Mouse (Mus musculus) limb, embryonic 15.5 days (tissue): ENCODE results near the gene Crtc3. TPM values are rescaled to one million over a fixed set of nuclear protein-coding genes. Genes with fewer than 3 reads are reported as not detected.

ENCODE experiments used
- ATAC-seq: fragments of 200-750 bp; cut with Nextera tagmentation; 2 replicates; pipeline ENCODE4 v1.8.0; 2017; ENCODE audit warnings: low read depth, moderate TSS enrichment; ENCODE audit not compliant: insufficient number of reproducible peaks, low FRiP score, low TSS enrichment
- H3K27ac ChIP-seq: fragments of 300-500 bp; sonication (generic); 2 replicates; pipeline ENCODE4 v1.5.1; 2015; ENCODE audit warnings: moderate library complexity, mild to moderate bottlenecking, inconsistent platforms
- H3K27me3 ChIP-seq: fragments of 300-500 bp; sonication (generic); 2 replicates; pipeline ENCODE4 v1.6.1; 2015; ENCODE audit warnings: inconsistent platforms
- H3K36me3 ChIP-seq: fragments of 300-500 bp; sonication (generic); 2 replicates; pipeline ENCODE4 v1.6.1; 2015; ENCODE audit warnings: inconsistent platforms
- H3K4me1 ChIP-seq: fragments of 300-500 bp; sonication (generic); 2 replicates; pipeline ENCODE4 v1.6.1; 2015; ENCODE audit warnings: inconsistent platforms
- H3K4me2 ChIP-seq: fragments of 300-500 bp; sonication (generic); 2 replicates; pipeline ENCODE4 v1.6.1; 2015; ENCODE audit warnings: mild to moderate bottlenecking, inconsistent platforms
- H3K4me3 ChIP-seq: fragments of 300-500 bp; sonication (generic); 2 replicates; pipeline ENCODE4 v1.5.1; 2015; ENCODE audit warnings: mild to moderate bottlenecking, inconsistent platforms
- H3K9ac ChIP-seq: fragments of 300-500 bp; sonication (generic); 2 replicates; pipeline ENCODE4 v1.6.1; 2015; ENCODE audit warnings: inconsistent platforms
- H3K9me3 ChIP-seq: fragments of 300-500 bp; sonication (generic); 2 replicates; pipeline ENCODE4 v1.6.1; 2016; ENCODE audit warnings: inconsistent platforms
- WGBS: fragments of 180-500 bp; shearing (Covaris S2); methylation state at CpG from one replicate; pipeline ENCODE4 v1.1.7; 2015; 5-methylcytosine and 5-hydroxymethylcytosine counted together
- polyA plus RNA-seq: library from polyadenylated mRNA; unstranded; fragments of >200 nt; fragmentation: Nextera tagmentation; extraction: Ambion mirVana; gene quantifications from 2 replicates; pipeline ENCODE4 v1.2.1, GENCODE M21; 2015

The Crtc3 gene
- polyA plus RNA-seq, 1 experiment from 2014 or later, result 26.5 TPM

GRCm38 (mm10) chr7:80653077-80653476, 35.6 kb downstream of the Crtc3 start:
- no peaks in the 10 kb centered on the region for H3K27me3 ChIP-seq
- peaks cover 52% of the 10 kb centered on the region for H3K4me1 ChIP-seq
- no peak overlapping the region for H3K4me2 ChIP-seq
- H3K9ac ChIP-seq, result no peak overlapping the region
- no peak for ATAC-seq
- no peaks in the 10 kb centered on the region for H3K9me3 ChIP-seq
- peak overlapping the region; percentile 28 for H3K27ac ChIP-seq
- 60% methylated on average over 10 of the region's 10 CpGs for WGBS
- H3K4me3 ChIP-seq, result no peak overlapping the region
- no peaks in the 10 kb centered on the region for H3K36me3 ChIP-seq

- Histone ChIP-seq H3K4me1 (peaks cover 50% of the 10 kb centered on the region), H3K36me3 (no peaks in the 10 kb centered on the region), H3K9ac (no peak overlapping the region), H3K9me3 (no peaks in the 10 kb centered on the region), H3K27me3 (no peaks in the 10 kb centered on the region), H3K4me3 (no peak overlapping the region), H3K4me2 (no peak overlapping the region), H3K27ac (peak overlapping the region; percentile 39; the same call in 1 of the 2 replicates)
- no peak for ATAC-seq
- 51% methylated on average over 5 of the region's 5 CpGs for WGBS
Measured at GRCm38 (mm10) chr7:80652289-80652688, 36.4 kb downstream of the Crtc3 start.

- ATAC-seq, result no peak
- peaks cover 14% of the 10 kb centered on the region for H3K4me1 ChIP-seq
- no peak overlapping the region for H3K4me3 ChIP-seq
- H3K36me3 ChIP-seq, result no peaks in the 10 kb centered on the region
- no peak overlapping the region for H3K9ac ChIP-seq
- no peaks in the 10 kb centered on the region for H3K9me3 ChIP-seq
- H3K27ac ChIP-seq, result no peak overlapping the region
- no peaks in the 10 kb centered on the region for H3K27me3 ChIP-seq
- 67% methylated on average over 7 of the region's 7 CpGs for WGBS
- no peak overlapping the region for H3K4me2 ChIP-seq
Measured at GRCm38 (mm10) chr7:80647437-80647871, 41.2 kb downstream of the Crtc3 start.

GRCm38 (mm10) chr7:80646093-80647025, 42.3 kb downstream of the Crtc3 start:
- Histone ChIP-seq H3K4me1 (peaks cover 19% of the 10 kb centered on the region), H3K27ac (no peak overlapping the region)

GRCm38 (mm10) chr7:80642976-80643666, 45.6 kb downstream of the Crtc3 start:
- no peak overlapping the region for H3K27ac ChIP-seq
- H3K4me1 ChIP-seq, result peaks cover 28% of the 10 kb centered on the region
- no peak overlapping the region for H3K4me3 ChIP-seq
- H3K36me3 ChIP-seq, result no peaks in the 10 kb centered on the region
- H3K27me3 ChIP-seq, result no peaks in the 10 kb centered on the region
- no peak for ATAC-seq
- WGBS, result 64% methylated on average over 8 of the region's 8 CpGs
- no peaks in the 10 kb centered on the region for H3K9me3 ChIP-seq
- H3K9ac ChIP-seq, result no peak overlapping the region
- H3K4me2 ChIP-seq, result no peak overlapping the region

More at GRCm38 (mm10) chr7:80646093-80647025, 42.3 kb downstream of the Crtc3 start:
- Histone ChIP-seq H3K9ac (no peak overlapping the region), H3K9me3 (no peaks in the 10 kb centered on the region), H3K27me3 (no peaks in the 10 kb centered on the region), H3K36me3 (no peaks in the 10 kb centered on the region), H3K4me3 (no peak overlapping the region), H3K4me2 (no peak overlapping the region)
- WGBS, result 80% methylated on average over 10 of the region's 10 CpGs
- no peak for ATAC-seq

GRCm38 (mm10) chr7:80642552-80642951, 46.1 kb downstream of the Crtc3 start:
- Histone ChIP-seq H3K9me3 (no peaks in the 10 kb centered on the region), H3K4me3 (no peak overlapping the region), H3K9ac (no peak overlapping the region), H3K36me3 (no peaks in the 10 kb centered on the region), H3K27me3 (no peaks in the 10 kb centered on the region), H3K4me1 (peaks cover 26% of the 10 kb centered on the region), H3K4me2 (no peak overlapping the region), H3K27ac (no peak overlapping the region)
- no peak for ATAC-seq
- 53% methylated on average over 5 of the region's 5 CpGs for whole genome bisulfite sequencing

GRCm38 (mm10) chr7:80641899-80642298, 46.8 kb downstream of the Crtc3 start:
- ATAC-seq, result no peak
- H3K36me3 ChIP-seq, result no peaks in the 10 kb centered on the region
- H3K4me2 ChIP-seq, result no peak overlapping the region
- H3K4me1 ChIP-seq, result peaks cover 27% of the 10 kb centered on the region
- H3K4me3 ChIP-seq, result no peak overlapping the region
- H3K9ac ChIP-seq, result no peak overlapping the region
- WGBS, result 65% methylated on average over 7 of the region's 7 CpGs
- H3K27ac ChIP-seq, result no peak overlapping the region
- no peaks in the 10 kb centered on the region for H3K9me3 ChIP-seq
- no peaks in the 10 kb centered on the region for H3K27me3 ChIP-seq

- Histone ChIP-seq H3K4me1 (peaks cover 30% of the 10 kb centered on the region), H3K27ac (no peak overlapping the region), H3K9me3 (no peaks in the 10 kb centered on the region), H3K4me2 (no peak overlapping the region), H3K4me3 (no peak overlapping the region), H3K36me3 (no peaks in the 10 kb centered on the region), H3K27me3 (no peaks in the 10 kb centered on the region), H3K9ac (no peak overlapping the region)
- ATAC-seq, result peak; percentile 67; the same call in 1 of the 2 replicates
- 31% methylated on average over 4 of the region's 4 CpGs for WGBS
Measured at GRCm38 (mm10) chr7:80641497-80641896, 47.2 kb downstream of the Crtc3 start.

- ATAC-seq, result no peak
- no peak overlapping the region for H3K4me2 ChIP-seq
- peaks cover 37% of the 10 kb centered on the region for H3K4me1 ChIP-seq
- no peak overlapping the region for H3K4me3 ChIP-seq
- 82% methylated on average over 3 of the region's 3 CpGs for WGBS
- H3K36me3 ChIP-seq, result no peaks in the 10 kb centered on the region
- H3K27ac ChIP-seq, result no peak overlapping the region
- no peaks in the 10 kb centered on the region for H3K27me3 ChIP-seq
- H3K9me3 ChIP-seq, result no peaks in the 10 kb centered on the region
- H3K9ac ChIP-seq, result no peak overlapping the region
Measured at GRCm38 (mm10) chr7:80639981-80640380, 48.7 kb downstream of the Crtc3 start.

- H3K9me3 ChIP-seq, result no peaks in the 10 kb centered on the region
- H3K4me1 ChIP-seq, result peaks cover 40% of the 10 kb centered on the region
- no peaks in the 10 kb centered on the region for H3K27me3 ChIP-seq
- WGBS, result 76% methylated on average over 10 of the region's 10 CpGs
- no peaks in the 10 kb centered on the region for H3K36me3 ChIP-seq
- no peak for ATAC-seq
- no peak overlapping the region for H3K4me2 ChIP-seq
- no peak overlapping the region for H3K27ac ChIP-seq
- H3K9ac ChIP-seq, result no peak overlapping the region
- H3K4me3 ChIP-seq, result no peak overlapping the region
Measured at GRCm38 (mm10) chr7:80638460-80638859, 50.2 kb downstream of the Crtc3 start.

GRCm38 (mm10) chr7:80636953-80637800, 51.5 kb downstream of the Crtc3 start:
- Histone ChIP-seq H3K27me3 (no peaks in the 10 kb centered on the region), H3K9ac (no peak overlapping the region), H3K27ac (no peak overlapping the region), H3K4me3 (no peak overlapping the region), H3K9me3 (no peaks in the 10 kb centered on the region), H3K4me1 (peaks cover 35% of the 10 kb centered on the region), H3K36me3 (no peaks in the 10 kb centered on the region), H3K4me2 (no peak overlapping the region)
- 60% methylated on average over 9 of the region's 9 CpGs for WGBS
- no peak for ATAC-seq
